Mouse (Mus musculus) midbrain, embryonic 15.5 days (tissue): ENCODE results near the gene Gfpt2. TPM values are rescaled to one million over a fixed set of nuclear protein-coding genes. Genes with fewer than 3 reads are reported as not detected.

Source experiments
- ATAC-seq: fragments of 200-750 bp; cut with Nextera tagmentation; replicated peaks from 2 replicates; pipeline ENCODE4 v1.8.0; 2017; ENCODE audit warnings: moderate TSS enrichment
- H3K27ac ChIP-seq: fragments of 300-500 bp; sonication (generic); 2 replicates; pipeline ENCODE4 v1.5.1; 2015; ENCODE audit warnings: mild to moderate bottlenecking, inconsistent platforms
- H3K27me3 ChIP-seq: fragments of 300-500 bp; sonication (generic); replicated peaks from 2 replicates; pipeline ENCODE4 v1.6.1; 2015; ENCODE audit warnings: inconsistent platforms
- H3K36me3 ChIP-seq: fragments of 300-500 bp; sonication (generic); replicated peaks from 2 replicates; pipeline ENCODE4 v1.6.1; 2015; ENCODE audit warnings: inconsistent platforms
- H3K4me1 ChIP-seq: fragments of 300-500 bp; sonication (generic); 2 replicates; pipeline ENCODE4 v1.6.1; 2015; ENCODE audit warnings: inconsistent platforms
- H3K4me2 ChIP-seq: fragments of 300-500 bp; sonication (generic); 2 replicates; pipeline ENCODE4 v1.6.1; 2015; ENCODE audit warnings: inconsistent platforms, mild to moderate bottlenecking, moderate library complexity
- H3K4me3 ChIP-seq: fragments of 300-500 bp; sonication (generic); 2 replicates; pipeline ENCODE4 v1.5.1; 2015; ENCODE audit warnings: mild to moderate bottlenecking, inconsistent platforms
- H3K9ac ChIP-seq: fragments of 300-500 bp; sonication (generic); 2 replicates; pipeline ENCODE4 v1.6.1; 2015; ENCODE audit warnings: mild to moderate bottlenecking, inconsistent platforms
- H3K9me3 ChIP-seq: fragments of 300-500 bp; sonication (generic); 2 replicates; pipeline ENCODE4 v1.6.1; 2016; ENCODE audit warnings: inconsistent platforms
- WGBS: fragments of 180-500 bp; shearing (Covaris S2); methylation state at CpG from one replicate; pipeline ENCODE4 v1.1.7; 2015; ENCODE audit warnings: mixed read lengths; 5-methylcytosine and 5-hydroxymethylcytosine counted together
- polyA plus RNA-seq: library from polyadenylated mRNA; unstranded; fragments of >200 nt; fragmentation: Nextera tagmentation; extraction: Ambion mirVana; gene quantifications from 2 replicates; pipeline ENCODE4 v1.2.1, GENCODE M21; 2015

Gfpt2 gene
- polyA plus RNA-seq, 1 experiment from 2014 or later = 6.1 TPM

- under 1% methylated on average over 63 of the region's 68 CpGs for WGBS
- H3K36me3 ChIP-seq = 0 out of 2 replicates have a peak, but pooled peaks cover 7% of the 10 kb centered on the region
- peaks cover 26% of the 10 kb centered on the region for H3K4me1 ChIP-seq
- peak within 1 kb of the TSS; percentile 88 for H3K27ac ChIP-seq
- peak within 1 kb of the TSS; percentile 83 for H3K4me3 ChIP-seq
- no peaks in the 10 kb centered on the region for H3K27me3 ChIP-seq
- H3K9me3 ChIP-seq = no peaks in the 10 kb centered on the region
- H3K9ac ChIP-seq = peak within 1 kb of the TSS; percentile 89
- peak; percentile 99 for ATAC-seq
- H3K4me2 ChIP-seq = peak within 1 kb of the TSS; percentile 75
Observed at GRCm38 (mm10) chr11:49846401-49847070, 52.6 kb downstream of the Gfpt2 start, which contains the start of gene Mapk9. Gene Mapk9, plus strand, starts transcription at chr11:49846751.

DNA sequence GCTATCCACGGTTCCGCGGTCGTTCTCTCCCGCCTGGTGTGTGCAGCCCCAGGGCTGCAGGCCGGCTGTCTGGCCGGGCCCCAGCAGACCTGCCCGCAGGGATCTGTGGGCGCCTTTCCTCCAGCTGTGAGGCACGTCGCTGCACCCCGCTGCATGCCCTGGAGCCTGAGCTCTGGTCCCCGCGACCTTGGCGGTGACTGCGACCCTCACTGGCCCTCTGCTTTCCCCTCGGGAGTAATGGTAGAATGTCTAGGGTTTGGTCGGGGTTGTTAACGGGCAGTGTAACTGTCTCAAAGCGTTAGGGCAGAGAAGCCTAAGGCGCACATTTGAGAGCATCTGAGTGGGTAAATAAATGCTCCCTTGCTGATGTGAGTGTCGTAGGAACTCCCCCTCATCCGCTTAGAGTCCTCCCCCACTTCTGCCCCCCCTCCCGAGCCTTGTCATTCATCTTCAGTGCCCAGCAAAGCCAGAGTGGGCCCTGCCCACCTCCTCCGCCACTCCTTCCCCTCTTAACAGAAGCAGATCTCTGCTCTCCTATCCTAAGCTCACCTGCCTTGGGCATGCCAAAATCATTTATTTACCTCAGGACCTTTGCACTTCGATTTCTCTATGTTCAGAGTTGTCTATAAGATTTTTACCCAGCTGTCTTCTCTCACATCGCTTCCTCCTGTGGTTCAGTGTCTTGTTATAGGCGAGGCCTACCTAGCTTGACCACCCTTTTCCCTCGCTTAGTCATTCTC lies 53.3 kb downstream of the Gfpt2 start:
- Histone ChIP-seq H3K27me3 (no peaks in the 10 kb centered on the region), H3K9ac (peak overlapping the region; percentile 89), H3K4me1 (peaks cover 26% of the 10 kb centered on the region), H3K36me3 (0 out of 2 replicates have a peak, but pooled peaks cover 7% of the 10 kb centered on the region), H3K27ac (peak overlapping the region; percentile 88), H3K4me2 (peak overlapping the region; percentile 75), H3K9me3 (no peaks in the 10 kb centered on the region), H3K4me3 (peak overlapping the region; percentile 83)
- ATAC-seq = peak; percentile 8
- WGBS = 7% methylated on average over 29 of the region's 29 CpGs

- H3K4me1 ChIP-seq = peaks cover 26% of the 10 kb centered on the region
- no peaks in the 10 kb centered on the region for H3K9me3 ChIP-seq
- ATAC-seq = no peak
- H3K36me3 ChIP-seq = 0 out of 2 replicates have a peak, but pooled peaks cover 7% of the 10 kb centered on the region
- H3K27ac ChIP-seq = peak overlapping the region; percentile 88; the same call in 1 of the 2 replicates
- H3K4me3 ChIP-seq = peak overlapping the region; percentile 83
- WGBS = 69% methylated on average over 2 of the region's 2 CpGs
- H3K4me2 ChIP-seq = peak overlapping the region; percentile 75
- H3K9ac ChIP-seq = peak overlapping the region; percentile 89
- no peaks in the 10 kb centered on the region for H3K27me3 ChIP-seq
Observed at GRCm38 (mm10) chr11:49847811-49848078, 53.8 kb downstream of the Gfpt2 start.

- Histone ChIP-seq H3K4me1 (peaks cover 26% of the 10 kb centered on the region), H3K4me3 (peak overlapping the region; percentile 83), H3K27me3 (no peaks in the 10 kb centered on the region), H3K36me3 (0 out of 2 replicates have a peak, but pooled peaks cover 7% of the 10 kb centered on the region), H3K9ac (no peak overlapping the region), H3K4me2 (peak overlapping the region; percentile 75), H3K9me3 (no peaks in the 10 kb centered on the region), H3K27ac (no peak overlapping the region)
- WGBS = 59% methylated on average over 4 of the region's 4 CpGs
- no peak for ATAC-seq
Observed at GRCm38 (mm10) chr11:49848080-49848815, 54.3 kb downstream of the Gfpt2 start.

- no peak overlapping the region for H3K9ac ChIP-seq
- H3K27ac ChIP-seq = no peak overlapping the region
- 89% methylated on average over 7 of the region's 7 CpGs for WGBS
- no peaks in the 10 kb centered on the region for H3K9me3 ChIP-seq
- ATAC-seq = no peak
- no peaks in the 10 kb centered on the region for H3K27me3 ChIP-seq
- peaks cover 30% of the 10 kb centered on the region for H3K4me1 ChIP-seq
- no peak overlapping the region for H3K4me2 ChIP-seq
- H3K4me3 ChIP-seq = no peak overlapping the region
- peaks cover 14% of the 10 kb centered on the region; the same call in 1 of the 2 replicates for H3K36me3 ChIP-seq
Observed at GRCm38 (mm10) chr11:49850331-49850730, 56.4 kb downstream of the Gfpt2 start.

GRCm38 (mm10) chr11:49855144-49855543 lies 61.2 kb downstream of the Gfpt2 start:
- Histone ChIP-seq H3K9ac (no peak overlapping the region), H3K27ac (no peak overlapping the region), H3K27me3 (no peaks in the 10 kb centered on the region), H3K4me2 (no peak overlapping the region), H3K36me3 (peaks cover 16% of the 10 kb centered on the region; the same call in 1 of the 2 replicates), H3K4me3 (no peak overlapping the region), H3K4me1 (peaks cover 5% of the 10 kb centered on the region; the same call in 1 of the 2 replicates), H3K9me3 (no peaks in the 10 kb centered on the region)
- no peak for ATAC-seq
- WGBS = 68% methylated on average over 5 of the region's 5 CpGs

GRCm38 (mm10) chr11:49861139-49861538 lies 67.2 kb downstream of the Gfpt2 start:
- 0 out of 2 replicates have a peak, but pooled peaks cover 10% of the 10 kb centered on the region for H3K36me3 ChIP-seq
- ATAC-seq = no peak
- H3K9me3 ChIP-seq = no peaks in the 10 kb centered on the region
- no peak overlapping the region for H3K4me3 ChIP-seq
- H3K4me1 ChIP-seq = no peaks in the 10 kb centered on the region
- H3K27ac ChIP-seq = no peak overlapping the region
- H3K4me2 ChIP-seq = no peak overlapping the region
- 88% methylated on average over 4 of the region's 4 CpGs for WGBS
- H3K9ac ChIP-seq = no peak overlapping the region
- H3K27me3 ChIP-seq = no peaks in the 10 kb centered on the region

DNA sequence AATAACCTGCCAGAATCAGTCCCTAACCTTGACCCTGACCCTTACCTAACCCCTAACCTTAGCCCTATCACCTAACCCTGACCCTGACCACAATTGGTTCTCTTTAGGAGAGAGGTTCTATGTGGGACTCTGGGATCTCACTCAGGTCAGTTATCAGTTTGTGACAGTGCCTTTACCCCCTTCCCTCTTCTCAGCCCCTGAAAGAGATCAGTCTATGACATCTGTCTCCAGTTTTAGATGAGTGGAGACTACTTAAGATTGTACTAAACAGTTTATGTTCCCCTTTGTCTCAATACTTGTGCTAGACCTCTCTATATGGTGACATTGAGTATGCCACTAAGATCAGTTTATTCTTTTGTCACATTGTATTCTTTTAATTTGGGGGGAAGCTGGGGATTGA lies 69.9 kb downstream of the Gfpt2 start:
- no peak for ATAC-seq
- H3K4me3 ChIP-seq = no peak overlapping the region
- H3K4me1 ChIP-seq = no peaks in the 10 kb centered on the region
- no peak overlapping the region for H3K4me2 ChIP-seq
- no peak overlapping the region for H3K9ac ChIP-seq
- H3K36me3 ChIP-seq = peaks cover 17% of the 10 kb centered on the region; the same call in 1 of the 2 replicates
- no peaks in the 10 kb centered on the region for H3K27me3 ChIP-seq
- no peak overlapping the region for H3K27ac ChIP-seq
- H3K9me3 ChIP-seq = no peaks in the 10 kb centered on the region

DNA sequence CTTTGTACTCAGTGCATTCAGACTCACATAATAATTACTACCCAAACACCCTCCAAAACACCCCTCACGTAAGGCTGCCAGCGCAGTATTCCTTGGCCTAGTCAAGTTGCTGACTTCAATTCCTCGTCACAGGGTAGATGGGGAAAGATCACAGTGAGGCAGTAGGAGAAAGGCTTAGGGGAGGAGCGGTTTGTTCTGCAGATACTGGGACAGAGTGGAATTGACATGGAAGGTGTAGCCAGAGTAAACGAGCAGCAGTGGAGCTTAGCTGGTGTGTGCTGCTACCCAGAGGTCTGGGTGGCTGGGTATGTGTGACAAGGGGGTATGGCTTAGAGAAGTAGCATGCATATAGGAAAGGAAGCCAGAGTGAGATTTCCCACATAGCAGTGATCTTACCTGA lies 73.3 kb downstream of the Gfpt2 start:
- 90% methylated on average over 5 of the region's 5 CpGs for WGBS
- Histone ChIP-seq H3K4me3 (no peak overlapping the region), H3K4me1 (no peaks in the 10 kb centered on the region), H3K27ac (no peak overlapping the region), H3K4me2 (no peak overlapping the region), H3K9ac (no peak overlapping the region), H3K36me3 (peaks cover 23% of the 10 kb centered on the region; the same call in 1 of the 2 replicates), H3K27me3 (no peaks in the 10 kb centered on the region), H3K9me3 (no peaks in the 10 kb centered on the region)
- ATAC-seq = no peak

- H3K4me2 ChIP-seq = no peak overlapping the region
- no peaks in the 10 kb centered on the region for H3K9me3 ChIP-seq
- H3K4me1 ChIP-seq = no peaks in the 10 kb centered on the region
- ATAC-seq = peak; percentile 65
- H3K9ac ChIP-seq = no peak overlapping the region
- H3K4me3 ChIP-seq = no peak overlapping the region
- H3K27ac ChIP-seq = no peak overlapping the region
- no peaks in the 10 kb centered on the region for H3K27me3 ChIP-seq
- H3K36me3 ChIP-seq = peaks cover 35% of the 10 kb centered on the region; the same call in 1 of the 2 replicates
Observed at GRCm38 (mm10) chr11:49869762-49870161, 75.8 kb downstream of the Gfpt2 start.

DNA sequence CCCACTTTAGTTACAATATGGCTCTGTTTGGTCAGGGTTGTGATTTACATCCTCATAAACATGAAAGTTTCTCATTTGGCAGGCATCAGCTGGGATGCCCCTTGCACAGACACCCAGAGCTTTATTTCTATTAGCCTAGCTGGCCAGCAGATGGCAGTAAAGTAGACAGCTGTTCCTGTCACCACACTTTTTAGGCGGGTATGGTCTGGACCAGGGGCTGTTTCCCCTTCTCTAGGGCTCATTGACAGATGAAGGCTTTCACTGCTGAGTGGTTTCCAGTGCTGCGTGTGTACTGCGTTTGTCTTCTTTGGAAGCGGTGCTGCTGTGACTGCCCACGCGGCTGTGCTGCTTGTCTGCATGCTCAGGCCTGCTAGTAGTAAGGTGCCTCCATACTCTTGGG lies 77.9 kb downstream of the Gfpt2 start:
- no peaks in the 10 kb centered on the region for H3K4me1 ChIP-seq
- ATAC-seq = peak; percentile 38
- H3K27me3 ChIP-seq = no peaks in the 10 kb centered on the region
- H3K4me3 ChIP-seq = no peak overlapping the region
- H3K9me3 ChIP-seq = no peaks in the 10 kb centered on the region
- WGBS = 62% methylated on average over 6 of the region's 6 CpGs
- peaks cover 35% of the 10 kb centered on the region; the same call in 1 of the 2 replicates for H3K36me3 ChIP-seq
- H3K27ac ChIP-seq = no peak overlapping the region
- H3K9ac ChIP-seq = no peak overlapping the region
- no peak overlapping the region for H3K4me2 ChIP-seq

DNA sequence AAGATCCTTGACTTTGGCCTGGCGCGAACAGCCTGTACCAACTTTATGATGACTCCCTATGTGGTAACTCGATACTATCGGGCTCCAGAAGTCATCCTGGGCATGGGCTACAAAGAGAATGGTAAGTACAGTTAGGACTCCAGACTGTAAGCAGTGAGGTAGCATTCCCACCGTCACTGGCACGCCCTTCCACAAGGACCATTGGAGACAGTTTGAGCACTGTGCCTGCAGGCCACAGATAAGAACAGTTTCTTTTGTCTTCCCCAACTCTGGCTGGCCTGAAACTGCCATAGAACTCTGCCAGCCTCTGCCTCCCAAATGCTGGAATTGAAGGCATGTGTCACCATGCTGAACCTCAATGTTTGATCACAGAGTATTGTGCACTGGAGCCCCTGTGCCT lies 78.8 kb downstream of the Gfpt2 start:
- WGBS = 92% methylated on average over 6 of the region's 6 CpGs

More for the DNA sequence above, 78.8 kb downstream of the Gfpt2 start:
- peaks cover 27% of the 10 kb centered on the region; the same call in 1 of the 2 replicates for H3K36me3 ChIP-seq
- no peak overlapping the region for H3K27ac ChIP-seq
- H3K9me3 ChIP-seq = no peaks in the 10 kb centered on the region
- ATAC-seq = no peak
- no peak overlapping the region for H3K4me3 ChIP-seq
- no peaks in the 10 kb centered on the region for H3K4me1 ChIP-seq
- H3K9ac ChIP-seq = no peak overlapping the region
- no peak overlapping the region for H3K4me2 ChIP-seq
- H3K27me3 ChIP-seq = no peaks in the 10 kb centered on the region
